Mouse (Mus musculus): ENCODE data around the gene Vsig8. TPM values are rescaled to one million over a fixed set of nuclear protein-coding genes. Genes with fewer than 3 reads are reported as not detected.
A peak's percentile ranks its signal among the peaks of the same experiment; 100 is the strongest.

The Vsig8 gene
- polyA plus RNA-seq, 1 experiment from 2014 or later = not detected

GRCm38 (mm10) chr1:172513525-172514212 lies 42.1 kb upstream of the Vsig8 start:
- H3K9ac ChIP-seq (ENCODE audit: low read depth, low read length) = no peak overlapping the region
- H3K4me1 ChIP-seq (ENCODE audit: control insufficient read depth, insufficient read depth, low read length) = peaks cover 19% of the 10 kb centered on the region

GRCm38 (mm10) chr1:172514213-172514529 lies 41.6 kb upstream of the Vsig8 start:
- Histone ChIP-seq H3K27me3 (ENCODE audit: control insufficient read depth, insufficient read depth, low read length) (no peaks in the 10 kb centered on the region), H3K27ac (ENCODE audit: low read depth, low read length) (peak overlapping the region; percentile 85), H3K4me1 (ENCODE audit: control insufficient read depth, insufficient read depth, low read length) (peaks cover 19% of the 10 kb centered on the region), H3K36me3 (ENCODE audit: control insufficient read depth, insufficient read depth, low read length) (no peaks in the 10 kb centered on the region), H3K4me2 (no peak overlapping the region; the same call in 1 of the 2 replicates), H3K9ac (ENCODE audit: low read depth, low read length) (no peak overlapping the region), H3K4me3 (ENCODE audit: low read depth, low read length) (no peak overlapping the region), H3K9me3 (replicated peaks; ENCODE audit: control insufficient read depth, low read length) (peaks cover 4% of the 10 kb centered on the region)
- ATAC-seq (replicated peaks; ENCODE audit: insufficient number of reproducible peaks, low FRiP score, low TSS enrichment) = no peak
- WGBS (ENCODE audit: insufficient replicate concordance) = 56% methylated on average over 4 of the region's 4 CpGs

More at GRCm38 (mm10) chr1:172513525-172514212, 42.1 kb upstream of the Vsig8 start:
- H3K9me3 ChIP-seq (replicated peaks; ENCODE audit: control insufficient read depth, low read length) = peaks cover 4% of the 10 kb centered on the region
- no peak overlapping the region for H3K4me3 ChIP-seq (ENCODE audit: low read depth, low read length)
- H3K4me2 ChIP-seq = peak overlapping the region; percentile 49; the same call in 1 of the 2 replicates
- 41% methylated on average over 17 of the region's 17 CpGs for WGBS (ENCODE audit: insufficient replicate concordance)
- H3K27ac ChIP-seq (ENCODE audit: low read depth, low read length) = peak overlapping the region; percentile 85
- 0 out of 2 replicates have a peak, but pooled peaks have one; percentile 50 for ATAC-seq (replicated peaks; ENCODE audit: insufficient number of reproducible peaks, low FRiP score, low TSS enrichment)
- H3K36me3 ChIP-seq (ENCODE audit: control insufficient read depth, insufficient read depth, low read length) = no peaks in the 10 kb centered on the region
- no peaks in the 10 kb centered on the region for H3K27me3 ChIP-seq (ENCODE audit: control insufficient read depth, insufficient read depth, low read length)

GRCm38 (mm10) chr1:172514551-172515268 lies 41.0 kb upstream of the Vsig8 start:
- H3K4me3 ChIP-seq (ENCODE audit: low read depth, low read length) = no peak overlapping the region
- H3K4me2 ChIP-seq = no peak overlapping the region
- H3K27ac ChIP-seq (ENCODE audit: low read depth, low read length) = peak overlapping the region; percentile 85
- 61% methylated on average over 7 of the region's 7 CpGs for WGBS (ENCODE audit: insufficient replicate concordance)
- no peaks in the 10 kb centered on the region for H3K36me3 ChIP-seq (ENCODE audit: control insufficient read depth, insufficient read depth, low read length)
- no peak overlapping the region for H3K9ac ChIP-seq (ENCODE audit: low read depth, low read length)
- H3K9me3 ChIP-seq (replicated peaks; ENCODE audit: control insufficient read depth, low read length) = peaks cover 4% of the 10 kb centered on the region
- H3K4me1 ChIP-seq (ENCODE audit: control insufficient read depth, insufficient read depth, low read length) = peaks cover 22% of the 10 kb centered on the region
- H3K27me3 ChIP-seq (ENCODE audit: control insufficient read depth, insufficient read depth, low read length) = no peaks in the 10 kb centered on the region
- ATAC-seq (replicated peaks; ENCODE audit: insufficient number of reproducible peaks, low FRiP score, low TSS enrichment) = no peak

- Histone ChIP-seq H3K27ac (ENCODE audit: low read depth, low read length) (0 out of 2 replicates have a peak overlapping the region, but pooled peaks have one; percentile 47), H3K9me3 (replicated peaks; ENCODE audit: control insufficient read depth, low read length) (peaks cover 4% of the 10 kb centered on the region), H3K4me2 (no peak overlapping the region), H3K4me3 (ENCODE audit: low read depth, low read length) (no peak overlapping the region), H3K27me3 (ENCODE audit: control insufficient read depth, insufficient read depth, low read length) (no peaks in the 10 kb centered on the region), H3K36me3 (ENCODE audit: control insufficient read depth, insufficient read depth, low read length) (no peaks in the 10 kb centered on the region), H3K9ac (ENCODE audit: low read depth, low read length) (no peak overlapping the region), H3K4me1 (ENCODE audit: control insufficient read depth, insufficient read depth, low read length) (peaks cover 22% of the 10 kb centered on the region)
- ATAC-seq (replicated peaks; ENCODE audit: insufficient number of reproducible peaks, low FRiP score, low TSS enrichment) = no peak
- 54% methylated on average over 1 of the region's 1 CpGs for WGBS (ENCODE audit: insufficient replicate concordance)
These were observed 40.3 kb upstream of the Vsig8 start for GRCm38 (mm10) chr1:172515396-172515795.

- Histone ChIP-seq H3K36me3 (ENCODE audit: control insufficient read depth, insufficient read depth, low read length) (no peaks in the 10 kb centered on the region), H3K27me3 (ENCODE audit: control insufficient read depth, insufficient read depth, low read length) (no peaks in the 10 kb centered on the region), H3K27ac (ENCODE audit: low read depth, low read length) (no peak overlapping the region), H3K4me3 (ENCODE audit: low read depth, low read length) (no peak overlapping the region), H3K9me3 (replicated peaks; ENCODE audit: control insufficient read depth, low read length) (peaks cover 4% of the 10 kb centered on the region), H3K9ac (ENCODE audit: low read depth, low read length) (no peak overlapping the region), H3K4me2 (no peak overlapping the region), H3K4me1 (ENCODE audit: control insufficient read depth, insufficient read depth, low read length) (peaks cover 17% of the 10 kb centered on the region)
- no peak for ATAC-seq (replicated peaks; ENCODE audit: insufficient number of reproducible peaks, low FRiP score, low TSS enrichment)
- 69% methylated on average over 4 of the region's 4 CpGs for WGBS (ENCODE audit: insufficient replicate concordance)
These were observed 37.7 kb upstream of the Vsig8 start for GRCm38 (mm10) chr1:172518013-172518412.

- WGBS (ENCODE audit: insufficient replicate concordance) = 52% methylated on average over 6 of the region's 6 CpGs
- Histone ChIP-seq H3K4me1 (ENCODE audit: control insufficient read depth, insufficient read depth, low read length) (0 out of 2 replicates have a peak, but pooled peaks cover 3% of the 10 kb centered on the region), H3K9ac (ENCODE audit: low read depth, low read length) (no peak overlapping the region), H3K4me2 (no peak overlapping the region), H3K36me3 (ENCODE audit: control insufficient read depth, insufficient read depth, low read length) (no peaks in the 10 kb centered on the region), H3K4me3 (ENCODE audit: low read depth, low read length) (no peak overlapping the region), H3K27me3 (ENCODE audit: control insufficient read depth, insufficient read depth, low read length) (no peaks in the 10 kb centered on the region), H3K9me3 (replicated peaks; ENCODE audit: control insufficient read depth, low read length) (peaks cover 4% of the 10 kb centered on the region), H3K27ac (ENCODE audit: low read depth, low read length) (no peak overlapping the region)
- no peak for ATAC-seq (replicated peaks; ENCODE audit: insufficient number of reproducible peaks, low FRiP score, low TSS enrichment)
These were observed 36.1 kb upstream of the Vsig8 start for GRCm38 (mm10) chr1:172519644-172520043.

GRCm38 (mm10) chr1:172520576-172521440 lies 34.9 kb upstream of the Vsig8 start, which contains the start of gene Cfap45:
TSS of gene Cfap45 (plus strand) at chr1:172520801.
- peak within 1 kb of the TSS; percentile 29; the same call in 1 of the 2 replicates for H3K9ac ChIP-seq (ENCODE audit: low read depth, low read length)
- no peaks in the 10 kb centered on the region for H3K27me3 ChIP-seq (ENCODE audit: control insufficient read depth, insufficient read depth, low read length)
- 4% methylated on average over 28 of the region's 28 CpGs for WGBS (ENCODE audit: insufficient replicate concordance)
- 0 out of 2 replicates have a peak, but pooled peaks cover 3% of the 10 kb centered on the region for H3K4me1 ChIP-seq (ENCODE audit: control insufficient read depth, insufficient read depth, low read length)
- H3K4me2 ChIP-seq = peak within 1 kb of the TSS; percentile 61
- H3K9me3 ChIP-seq (replicated peaks; ENCODE audit: control insufficient read depth, low read length) = peaks cover 4% of the 10 kb centered on the region
- H3K36me3 ChIP-seq (ENCODE audit: control insufficient read depth, insufficient read depth, low read length) = no peaks in the 10 kb centered on the region
- ATAC-seq (replicated peaks; ENCODE audit: insufficient number of reproducible peaks, low FRiP score, low TSS enrichment) = peak; percentile 81
- peak within 1 kb of the TSS; percentile 31 for H3K4me3 ChIP-seq (ENCODE audit: low read depth, low read length)
- peak within 1 kb of the TSS; percentile 4; the same call in 1 of the 2 replicates for H3K27ac ChIP-seq (ENCODE audit: low read depth, low read length)

GRCm38 (mm10) chr1:172522524-172522923 lies 33.2 kb upstream of the Vsig8 start:
- Histone ChIP-seq H3K36me3 (ENCODE audit: control insufficient read depth, insufficient read depth, low read length) (no peaks in the 10 kb centered on the region), H3K4me1 (ENCODE audit: control insufficient read depth, insufficient read depth, low read length) (peaks cover 6% of the 10 kb centered on the region; the same call in 1 of the 2 replicates), H3K27me3 (ENCODE audit: control insufficient read depth, insufficient read depth, low read length) (no peaks in the 10 kb centered on the region; the same call in 1 of the 2 replicates), H3K9me3 (replicated peaks; ENCODE audit: control insufficient read depth, low read length) (peaks cover 1% of the 10 kb centered on the region), H3K4me3 (ENCODE audit: low read depth, low read length) (no peak overlapping the region), H3K27ac (ENCODE audit: low read depth, low read length) (no peak overlapping the region), H3K9ac (ENCODE audit: low read depth, low read length) (no peak overlapping the region), H3K4me2 (no peak overlapping the region)
- 63% methylated on average over 7 of the region's 7 CpGs for WGBS (ENCODE audit: insufficient replicate concordance)
- no peak for ATAC-seq (replicated peaks; ENCODE audit: insufficient number of reproducible peaks, low FRiP score, low TSS enrichment)
